22 mouse cellular contexts compared by ENCODE assay signal in genomic region chr2:102895197-102895596, GRCm38 (mm10). TPM values are rescaled to one million over a fixed set of nuclear protein-coding genes. Genes with fewer than 3 reads are reported as not detected.
A peak's percentile ranks its signal among the peaks of the same experiment; 100 is the strongest.
DNase-seq lines count a peak whose midpoint lies in the region; ATAC-seq and TF ChIP-seq lines count a peak whose summit lies in the region.
"Had no signal": no experiment of that assay in that cellular context is flagged by ENCODE, and none has a peak within 500 bp of the region (broad histone marks: within the 10 kb centered on the region; RNA-seq: fewer than 3 reads in every experiment).

No protein-coding gene starts in this region.

- no peak overlapping the region for H3K27ac ChIP-seq in liver, embryonic 15.5 days (replicated peaks)
- H3K27ac ChIP-seq in liver, embryonic 11.5 days (ENCODE audit: low read depth, low read length): no peak overlapping the region
- H3K27ac ChIP-seq: embryonic facial prominence, embryonic 15.5 days; forebrain, embryonic 15.5 days; heart, embryonic 10.5 days; intestine, embryonic 15.5 days; limb, embryonic 12.5 days; liver, embryonic 14.5 days; midbrain, embryonic 10.5 days had no signal

- H3K4me2 ChIP-seq in liver, embryonic 15.5 days: 0 out of 2 replicates have a peak overlapping the region, but pooled peaks have one; percentile 3
- H3K4me2 ChIP-seq in liver, embryonic 11.5 days: no peak overlapping the region
- H3K4me2 ChIP-seq in myocyte (ENCODE audit: low read depth): peak overlapping the region; percentile 66
- H3K4me2 ChIP-seq: embryonic facial prominence, embryonic 15.5 days; forebrain, embryonic 15.5 days; intestine, embryonic 15.5 days; limb, embryonic 12.5 days had no signal

- TF ChIP-seq POLR2A in myocyte (IDR thresholded peaks at IDR 0.05; ENCODE audit: insufficient read length, low read depth): no peak

- H3K4me1 ChIP-seq in liver, embryonic 15.5 days (replicated peaks): peaks cover 49% of the 10 kb centered on the region
- H3K4me1 ChIP-seq in liver, embryonic 11.5 days (replicated peaks; ENCODE audit: control insufficient read depth, insufficient read depth, low read length): peaks cover 9% of the 10 kb centered on the region
- H3K4me1 ChIP-seq: forebrain, embryonic 15.5 days; limb, embryonic 12.5 days; midbrain, embryonic 10.5 days had no signal

- no peaks in the 10 kb centered on the region for H3K9me3 ChIP-seq in liver, embryonic 15.5 days (replicated peaks)
- no peaks in the 10 kb centered on the region for H3K9me3 ChIP-seq in liver, embryonic 11.5 days (ENCODE audit: control insufficient read depth, low read length)
- H3K9me3 ChIP-seq: embryonic facial prominence, embryonic 15.5 days; forebrain, embryonic 15.5 days; heart, embryonic 10.5 days; intestine, embryonic 15.5 days; limb, embryonic 12.5 days; midbrain, embryonic 10.5 days had no signal

- ATAC-seq in liver, embryonic 15.5 days (ENCODE audit: insufficient read depth): no peak
- no peak for ATAC-seq in liver, embryonic 11.5 days (replicated peaks; ENCODE audit: low FRiP score)
- ATAC-seq: forebrain, embryonic 15.5 days; hindbrain, embryonic 16.5 days; intestine, embryonic 15.5 days; Patski had no signal

- peaks cover 100% of the 10 kb centered on the region for H3K79me2 ChIP-seq in myocyte (ENCODE audit: control insufficient read depth, insufficient read depth)

- no peaks in the 10 kb centered on the region for H3K36me3 ChIP-seq in liver, embryonic 15.5 days (replicated peaks)
- no peaks in the 10 kb centered on the region for H3K36me3 ChIP-seq in liver, embryonic 11.5 days (ENCODE audit: control insufficient read depth, insufficient read depth, low read length)
- H3K36me3 ChIP-seq in myocyte (ENCODE audit: control insufficient read depth, insufficient read depth): peaks cover 14% of the 10 kb centered on the region
- H3K36me3 ChIP-seq: embryonic facial prominence, embryonic 15.5 days; forebrain, embryonic 15.5 days; heart, embryonic 10.5 days; intestine, embryonic 15.5 days; limb, embryonic 12.5 days; midbrain, embryonic 10.5 days had no signal

- 69% methylated on average over 1 of the region's 1 CpGs for WGBS in liver, embryonic 15.5 days (ENCODE audit: insufficient replicate concordance)
- 81% methylated on average over 1 of the region's 1 CpGs for WGBS in liver, embryonic 11.5 days

- H3K9ac ChIP-seq in liver, embryonic 15.5 days: no peak overlapping the region
- no peak overlapping the region for H3K9ac ChIP-seq in liver, embryonic 11.5 days (ENCODE audit: low read depth, low read length)
- H3K9ac ChIP-seq: embryonic facial prominence, embryonic 15.5 days; forebrain, embryonic 15.5 days; intestine, embryonic 15.5 days; limb, embryonic 12.5 days; liver, embryonic 14.5 days had no signal

- no peak overlapping the region for H3K4me3 ChIP-seq in liver, embryonic 15.5 days (replicated peaks)
- no peak overlapping the region for H3K4me3 ChIP-seq in liver, embryonic 11.5 days (ENCODE audit: low read depth, low read length)
- H3K4me3 ChIP-seq in myocyte: no peak overlapping the region
- H3K4me3 ChIP-seq: embryonic facial prominence, embryonic 15.5 days; forebrain, embryonic 15.5 days; heart, embryonic 10.5 days; intestine, embryonic 15.5 days; limb, embryonic 12.5 days; midbrain, embryonic 10.5 days had no signal

- no peak overlapping the region for H3ac ChIP-seq in myocyte (ENCODE audit: control insufficient read depth, insufficient read length)

- no peak for DNase-seq in liver, embryonic 11.5 days (ENCODE audit: low spot score)
- DNase-seq in 3T3-L1 (ENCODE audit: low read depth, low spot score) (peak; percentile 63), NIH3T3 (ENCODE audit: low read depth) (peak; percentile 48)
- no peak for DNase-seq in cerebellum, postnatal 25 days
- no peak for DNase-seq in cerebellum, adult 9-11 months
- DNase-seq: cerebellum, adult 18-20 months; kidney, adult 9 months; kidney, postnatal 14 days; lung, postnatal 10 days; right cerebral cortex, postnatal 14 days; thymus, postnatal 14 days had no signal

- H3K27me3 ChIP-seq in liver, embryonic 15.5 days: no peaks in the 10 kb centered on the region
- H3K27me3 ChIP-seq in liver, embryonic 11.5 days (replicated peaks; ENCODE audit: control insufficient read depth, insufficient read depth, low read length): no peaks in the 10 kb centered on the region
- no peaks in the 10 kb centered on the region for H3K27me3 ChIP-seq in myocyte (ENCODE audit: control insufficient read depth, insufficient read depth, insufficient read length)
- H3K27me3 ChIP-seq: embryonic facial prominence, embryonic 15.5 days; forebrain, embryonic 15.5 days; intestine, embryonic 15.5 days; Patski had no signal

TF ChIP-seq in myocyte, 11 proteins besides CTCF, POLR2A, EP300 and RAD21:
- TF ChIP-seq REST (IDR thresholded peaks at IDR 0.05; ENCODE audit: insufficient read depth, insufficient read length) (no peak), USF1 (IDR thresholded peaks at IDR 0.05; ENCODE audit: low read depth) (no peak), SRF (IDR thresholded peaks at IDR 0.05; ENCODE audit: control insufficient read depth, insufficient read length, low read depth) (no peak), TCF3 (IDR thresholded peaks at IDR 0.05; ENCODE audit: insufficient read length, low read depth) (no peak), POLR2AphosphoS2 (IDR thresholded peaks at IDR 0.05; ENCODE audit: insufficient read length, low read depth) (no peak), MYOD1 (IDR thresholded peaks at IDR 0.05; ENCODE audit: control insufficient read depth in 1 of 3, insufficient read length in 2 of 3, low read depth in 2 of 3) (no peak), MAX (IDR thresholded peaks at IDR 0.05; ENCODE audit: low read depth) (no peak), E2F4 (IDR thresholded peaks at IDR 0.05; ENCODE audit: insufficient read depth) (no peak), CEBPB (IDR thresholded peaks at IDR 0.05; ENCODE audit: insufficient read depth, poor library complexity, severe bottlenecking) (no peak), TCF12 (IDR thresholded peaks at IDR 0.05; ENCODE audit: insufficient read depth, poor library complexity, severe bottlenecking) (no peak), MYOG (IDR thresholded peaks at IDR 0.05; ENCODE audit: control insufficient read depth in 1 of 3, insufficient read depth in 1 of 3, insufficient read length in 2 of 3, low read depth in 2 of 3) (no peak)

RNA-seq across cellular contexts. Expression of gene Cd44, which starts 6.3 kb away (rescaled TPM):
- 15.5 and 15.8 TPM in 2 replicates for polyA plus RNA-seq in liver, embryonic 15.5 days (2015; fragmentation: Nextera tagmentation; extraction: Ambion mirVana)
- polyA plus RNA-seq in liver, embryonic 11.5 days (2014; fragmentation: Nextera tagmentation; extraction: Ambion mirVana): 25.9 and 28.1 TPM in 2 replicates
- 77.1 TPM for polyA plus RNA-seq in myocyte (2012; fragmentation: generic; extraction: Trizol)

Comparison
In these comparisons a context has a peak if more than half of its experiments do, and no peak if none do; other contexts are left out.
1. DNase-seq: peak in 3T3-L1 (single experiment) and NIH3T3 (single experiment); none in liver, embryonic 11.5 days (single experiment), cerebellum, postnatal 25 days (0 of 2) and cerebellum, adult 9-11 months (single experiment).